Mouse (Mus musculus): ENCODE data around the gene Prss40.
A peak's percentile ranks its signal among the peaks of the same experiment; 100 is the strongest.
"Not testable (repeated sequence)": the region's sequence is repeated elsewhere in the genome, so short reads cannot be mapped to it uniquely, and the experiment has no call there.

Gene Prss40

GRCm38 (mm10) chr1:34535043-34535698 is 25.6 kb downstream of the Prss40 start, which contains the start of gene Cfc1:
Gene Cfc1, plus strand, starts transcription at chr1:34535648.
- DNase-seq (ENCODE audit: low read depth, low spot score) = not testable (repeated sequence)

GRCm38 (mm10) chr1:34534574-34534973 is 26.2 kb downstream of the Prss40 start:
- not testable (repeated sequence) for DNase-seq (ENCODE audit: low read depth, low spot score)

GRCm38 (mm10) chr1:34523647-34524046 is 37.1 kb downstream of the Prss40 start:
- no peak for DNase-seq (ENCODE audit: low read depth, low spot score)

- DNase-seq (ENCODE audit: low read depth, low spot score) = no peak
These were observed 37.9 kb downstream of the Prss40 start for GRCm38 (mm10) chr1:34522850-34523244.

GRCm38 (mm10) chr1:34522205-34522849 is 38.4 kb downstream of the Prss40 start:
- no peak for DNase-seq (ENCODE audit: low read depth, low spot score)

GRCm38 (mm10) chr1:34518259-34518658 is 42.5 kb downstream of the Prss40 start:
- no peak for DNase-seq (ENCODE audit: low read depth, low spot score)

GRCm38 (mm10) chr1:34517797-34518196 is 42.9 kb downstream of the Prss40 start:
- DNase-seq (ENCODE audit: low read depth, low spot score) = not testable (repeated sequence)

- DNase-seq (ENCODE audit: low read depth, low spot score) = not testable (repeated sequence)
These were observed 43.4 kb downstream of the Prss40 start for GRCm38 (mm10) chr1:34517297-34517696.

GRCm38 (mm10) chr1:34516595-34516994 is 44.1 kb downstream of the Prss40 start:
- DNase-seq (ENCODE audit: low read depth, low spot score) = no peak

- no peak for DNase-seq (ENCODE audit: low read depth, low spot score)
These were observed 47.7 kb downstream of the Prss40 start for GRCm38 (mm10) chr1:34513068-34513467.

- peak; percentile 63 for DNase-seq (ENCODE audit: low read depth, low spot score)
These were observed 49.7 kb downstream of the Prss40 start for GRCm38 (mm10) chr1:34511027-34511426.

GRCm38 (mm10) chr1:34510575-34510981 is 50.2 kb downstream of the Prss40 start:
- peak; percentile 49 for DNase-seq (ENCODE audit: low read depth, low spot score)

- DNase-seq (ENCODE audit: low read depth, low spot score) = no peak
These were observed 52.8 kb downstream of the Prss40 start for GRCm38 (mm10) chr1:34507986-34508385.

- no peak for DNase-seq (ENCODE audit: low read depth, low spot score)
These were observed 54.7 kb downstream of the Prss40 start for GRCm38 (mm10) chr1:34505970-34506551.

GRCm38 (mm10) chr1:34505307-34505706 is 55.4 kb downstream of the Prss40 start:
- DNase-seq (ENCODE audit: low read depth, low spot score) = no peak

- no peak for DNase-seq (ENCODE audit: low read depth, low spot score)
These were observed 57.8 kb downstream of the Prss40 start for GRCm38 (mm10) chr1:34502991-34503390.
